Mouse (Mus musculus) activated CD4-positive, CD25-positive, alpha-beta regulatory T cell, adult 4 months (primary cell): ENCODE measurements at regions not wholly inside any gene's neighbourhood (a gene's known extent, or its start where the extent isn't known, plus 50 kb on each side); places are given as distances from the start of the nearest gene placed in this dataset.

Source experiments
- ATAC-seq: one replicate; pipeline ENCODE4 v1.8.0; 2017

- ATAC-seq, result no peak
Measured at GRCm38 (mm10) chr13:44523516-44523915, 205.8 kb upstream of the Jarid2 start.

- ATAC-seq, result peak; percentile 69
Measured at GRCm38 (mm10) chr13:44530867-44531564, 198.3 kb upstream of the Jarid2 start.

GRCm38 (mm10) chr13:44532631-44533180, 196.6 kb upstream of the Jarid2 start:
- no peak for ATAC-seq

- no peak for ATAC-seq
Measured at GRCm38 (mm10) chr13:44534575-44535080, 194.6 kb upstream of the Jarid2 start.

GRCm38 (mm10) chr13:44535441-44535840, 193.8 kb upstream of the Jarid2 start:
- peak; percentile 56 for ATAC-seq

- no peak for ATAC-seq
Measured at GRCm38 (mm10) chr13:44538238-44538637, 191.0 kb upstream of the Jarid2 start.

GRCm38 (mm10) chr13:44540401-44540800, 188.9 kb upstream of the Jarid2 start:
- no peak for ATAC-seq

- ATAC-seq, result no peak
Measured at GRCm38 (mm10) chr13:44541243-44541653, 188.0 kb upstream of the Jarid2 start.

- no peak for ATAC-seq
Measured at GRCm38 (mm10) chr13:44544786-44545185, 184.5 kb upstream of the Jarid2 start.

GRCm38 (mm10) chr13:44546289-44546688, 183.0 kb upstream of the Jarid2 start:
- ATAC-seq, result no peak

- ATAC-seq, result no peak
Measured at GRCm38 (mm10) chr13:44548880-44549279, 180.4 kb upstream of the Jarid2 start.

GRCm38 (mm10) chr13:44553363-44553762, 175.9 kb upstream of the Jarid2 start:
- ATAC-seq, result no peak

GRCm38 (mm10) chr13:44554686-44555463, 174.4 kb upstream of the Jarid2 start:
- ATAC-seq, result no peak

GRCm38 (mm10) chr13:44555979-44556378, 173.3 kb upstream of the Jarid2 start:
- no peak for ATAC-seq

- ATAC-seq, result no peak
Measured at GRCm38 (mm10) chr13:44558051-44558450, 171.2 kb upstream of the Jarid2 start.

- ATAC-seq, result no peak
Measured at GRCm38 (mm10) chr13:44558491-44559177, 170.6 kb upstream of the Jarid2 start.

GRCm38 (mm10) chr13:44559178-44559565, 170.1 kb upstream of the Jarid2 start:
- ATAC-seq, result no peak

- ATAC-seq, result no peak
Measured at GRCm38 (mm10) chr13:44559706-44560105, 169.6 kb upstream of the Jarid2 start.

GRCm38 (mm10) chr13:44564705-44565104, 164.6 kb upstream of the Jarid2 start:
- ATAC-seq, result no peak

GRCm38 (mm10) chr13:44567696-44568095, 161.6 kb upstream of the Jarid2 start:
- no peak for ATAC-seq

- no peak for ATAC-seq
Measured at GRCm38 (mm10) chr13:44569241-44569778, 160.0 kb upstream of the Jarid2 start.

- no peak for ATAC-seq
Measured at GRCm38 (mm10) chr13:44573463-44573862, 155.8 kb upstream of the Jarid2 start.

GRCm38 (mm10) chr13:44579215-44579614, 150.1 kb upstream of the Jarid2 start:
- no peak for ATAC-seq
